Mouse (Mus musculus): Measurements from ENCODE around the gene Gm17662. TPM values are rescaled to one million over a fixed set of nuclear protein-coding genes. Genes with fewer than 3 reads are reported as not detected.

Gm17662 gene
- polyA plus RNA-seq (2011; ENCODE audit: insufficient read depth, insufficient read length, low read depth, missing spikeins): not detected in 2 replicates

DNA sequence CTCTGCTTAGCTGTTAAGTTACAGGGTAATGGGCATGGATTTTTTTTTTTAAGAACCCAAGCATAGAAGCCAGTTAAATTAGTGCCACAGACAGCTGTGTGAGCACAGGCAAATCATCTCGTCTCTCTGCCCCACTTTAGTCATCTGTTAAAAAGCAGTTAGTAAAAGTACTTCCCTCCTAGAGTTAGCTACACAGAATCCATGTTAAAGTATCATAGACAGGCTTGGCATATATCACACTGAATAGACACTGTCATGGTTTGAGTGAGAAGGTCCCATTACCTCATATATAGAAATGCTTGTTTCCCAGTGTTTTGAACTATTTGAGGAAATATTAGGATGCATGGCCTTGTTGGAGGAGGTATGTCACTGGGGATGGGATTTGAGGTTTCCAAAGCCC, at the start of gene Gm17662:
Gene Gm17662 (plus strand): TSS at position 301 of the 400 bp plus-strand sequence.
- Histone ChIP-seq H3K27me3 (ENCODE audit: control insufficient read depth, insufficient read depth, low read length, poor library complexity, severe bottlenecking) (no peaks in the 10 kb centered on the region), H3K4me3 (ENCODE audit: low read depth, low read length) (no peak within 1 kb of the TSS), H3K9ac (ENCODE audit: low read depth, poor library complexity, severe bottlenecking) (no peak within 1 kb of the TSS), H3K9me3 (replicated peaks; ENCODE audit: control insufficient read depth, insufficient read depth, low read length, poor library complexity, severe bottlenecking) (no peaks in the 10 kb centered on the region), H3K36me3 (ENCODE audit: control insufficient read depth, insufficient read depth, low read length, poor library complexity, severe bottlenecking) (no peaks in the 10 kb centered on the region), H3K27ac (ENCODE audit: insufficient read depth, low read length) (no peak within 1 kb of the TSS), H3K4me1 (ENCODE audit: control insufficient read depth, insufficient read depth, low read length) (no peaks in the 10 kb centered on the region)
- TF ChIP-seq CTCF (IDR thresholded peaks at IDR 0.05; ENCODE audit: low read depth, low read length) (no peak), EP300 (IDR thresholded peaks at IDR 0.05; ENCODE audit: insufficient read depth, low read depth, low read length) (no peak), POLR2A (IDR thresholded peaks at IDR 0.05; ENCODE audit: insufficient read depth, low read length) (no peak)

DNA sequence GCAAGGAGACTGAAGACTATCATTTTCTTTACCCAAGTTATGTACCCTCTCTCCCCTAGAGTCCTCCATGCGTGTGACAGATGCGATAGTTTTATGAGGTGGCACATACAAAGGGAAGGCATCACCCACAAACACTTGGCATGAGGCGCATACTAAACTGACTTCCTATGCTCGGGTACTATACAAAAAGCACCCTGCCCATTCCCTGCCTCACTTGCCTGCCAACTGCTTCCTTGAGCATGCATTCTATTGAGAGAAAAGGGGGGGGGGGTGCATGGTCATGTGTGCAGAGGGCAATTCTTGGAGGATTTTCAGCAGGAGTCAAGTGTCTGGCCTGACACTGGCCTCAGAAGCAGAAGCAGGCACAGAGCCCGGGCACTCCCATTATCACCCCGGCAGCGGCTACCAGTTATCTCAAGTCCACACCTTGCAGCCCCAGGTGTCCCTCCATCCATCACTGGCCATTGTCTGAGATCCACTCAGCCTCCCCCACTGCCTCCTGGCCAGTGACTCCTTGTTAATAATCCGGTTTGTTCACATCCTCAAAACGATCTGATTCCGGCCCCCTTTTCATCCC, 46.3 kb upstream of the Gm17662 start:
- Histone ChIP-seq H3K9me3 (replicated peaks; ENCODE audit: control insufficient read depth, insufficient read depth, low read length, poor library complexity, severe bottlenecking) (no peaks in the 10 kb centered on the region), H3K27ac (ENCODE audit: insufficient read depth, low read length) (no peak overlapping the region), H3K4me1 (ENCODE audit: control insufficient read depth, insufficient read depth, low read length) (no peaks in the 10 kb centered on the region), H3K9ac (ENCODE audit: low read depth, poor library complexity, severe bottlenecking) (no peak overlapping the region), H3K36me3 (ENCODE audit: control insufficient read depth, insufficient read depth, low read length, poor library complexity, severe bottlenecking) (no peaks in the 10 kb centered on the region), H3K27me3 (ENCODE audit: control insufficient read depth, insufficient read depth, low read length, poor library complexity, severe bottlenecking) (no peaks in the 10 kb centered on the region), H3K4me3 (ENCODE audit: low read depth, low read length) (no peak overlapping the region)
- no peak for TF ChIP-seq EP300 (IDR thresholded peaks at IDR 0.05; ENCODE audit: insufficient read depth, low read depth, low read length)

DNA sequence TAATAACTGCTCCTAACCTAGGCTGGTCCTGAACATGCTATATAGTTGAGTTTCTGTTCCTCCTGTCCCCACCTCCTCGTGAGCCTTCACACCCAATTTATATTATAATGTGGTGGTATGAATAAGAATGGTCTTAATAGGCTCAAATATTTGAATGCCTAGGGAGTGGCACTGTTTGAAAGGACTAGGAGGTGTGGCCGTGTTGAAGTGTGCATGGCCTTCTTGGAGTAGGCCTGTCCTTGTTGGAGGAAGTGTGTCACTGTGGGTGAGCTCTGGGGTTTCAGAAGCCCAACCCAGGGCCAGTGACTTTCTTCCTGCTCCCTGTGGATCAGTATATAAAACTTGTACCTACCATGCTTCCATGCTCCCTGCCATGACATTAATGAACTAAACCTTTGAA, 43.5 kb upstream of the Gm17662 start:
- Histone ChIP-seq H3K36me3 (ENCODE audit: control insufficient read depth, insufficient read depth, low read length, poor library complexity, severe bottlenecking) (no peaks in the 10 kb centered on the region), H3K9me3 (replicated peaks; ENCODE audit: control insufficient read depth, insufficient read depth, low read length, poor library complexity, severe bottlenecking) (no peaks in the 10 kb centered on the region; the same call in 1 of the 2 replicates), H3K4me3 (ENCODE audit: low read depth, low read length) (no peak overlapping the region), H3K27me3 (ENCODE audit: control insufficient read depth, insufficient read depth, low read length, poor library complexity, severe bottlenecking) (no peaks in the 10 kb centered on the region), H3K9ac (ENCODE audit: low read depth, poor library complexity, severe bottlenecking) (no peak overlapping the region), H3K4me1 (ENCODE audit: control insufficient read depth, insufficient read depth, low read length) (no peaks in the 10 kb centered on the region), H3K27ac (ENCODE audit: insufficient read depth, low read length) (no peak overlapping the region)
- TF ChIP-seq EP300 (IDR thresholded peaks at IDR 0.05; ENCODE audit: insufficient read depth, low read depth, low read length) (peak; percentile 59; the same call in 1 of the 2 replicates), POLR2A (IDR thresholded peaks at IDR 0.05; ENCODE audit: insufficient read depth, low read length) (no peak)

DNA sequence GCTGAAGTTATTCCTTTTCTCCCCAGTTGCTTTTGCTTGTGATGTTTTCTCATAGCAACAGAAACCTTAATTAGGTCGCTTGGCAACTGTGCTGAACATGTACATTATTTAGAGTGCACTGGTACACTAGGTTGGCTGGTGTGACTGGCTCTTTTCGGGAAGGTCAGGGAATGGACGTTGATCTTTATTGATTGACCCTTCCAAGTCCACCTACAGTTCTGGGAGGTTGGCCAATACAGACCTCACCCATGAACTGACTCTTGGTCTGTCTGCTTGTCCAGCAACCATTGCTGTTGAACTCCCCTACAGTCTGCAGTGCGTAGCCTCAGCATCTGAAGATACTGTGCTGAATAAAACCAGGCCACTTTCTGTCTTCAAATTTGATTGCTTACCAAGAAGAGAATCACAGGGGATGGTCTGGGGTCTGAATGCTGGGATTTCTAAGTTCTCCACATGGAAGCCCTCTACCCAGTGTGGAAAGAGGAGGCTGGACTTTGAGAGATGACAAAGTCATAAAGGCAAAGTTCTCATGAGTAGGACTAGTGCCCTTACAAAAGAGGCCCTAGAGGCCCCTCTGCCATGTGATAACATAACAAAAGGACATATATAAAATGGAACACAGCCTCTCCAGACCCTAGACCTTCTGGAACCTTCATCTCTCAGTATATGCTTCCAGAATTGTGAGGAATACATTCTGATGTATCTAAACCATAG, 40.5 kb upstream of the Gm17662 start:
- no peak overlapping the region for H3K27ac ChIP-seq (ENCODE audit: insufficient read depth, low read length)
- H3K27me3 ChIP-seq (ENCODE audit: control insufficient read depth, insufficient read depth, low read length, poor library complexity, severe bottlenecking): no peaks in the 10 kb centered on the region; the same call in 1 of the 2 replicates
- no peaks in the 10 kb centered on the region for H3K4me1 ChIP-seq (ENCODE audit: control insufficient read depth, insufficient read depth, low read length)
- no peaks in the 10 kb centered on the region; the same call in 1 of the 2 replicates for H3K9me3 ChIP-seq (replicated peaks; ENCODE audit: control insufficient read depth, insufficient read depth, low read length, poor library complexity, severe bottlenecking)
- no peak overlapping the region for H3K9ac ChIP-seq (ENCODE audit: low read depth, poor library complexity, severe bottlenecking)
- no peak for TF ChIP-seq POLR2A (IDR thresholded peaks at IDR 0.05; ENCODE audit: insufficient read depth, low read length)
- no peak for TF ChIP-seq EP300 (IDR thresholded peaks at IDR 0.05; ENCODE audit: insufficient read depth, low read depth, low read length)
- TF ChIP-seq CTCF (IDR thresholded peaks at IDR 0.05; ENCODE audit: low read depth, low read length): no peak
- no peaks in the 10 kb centered on the region for H3K36me3 ChIP-seq (ENCODE audit: control insufficient read depth, insufficient read depth, low read length, poor library complexity, severe bottlenecking)
- H3K4me3 ChIP-seq (ENCODE audit: low read depth, low read length): no peak overlapping the region

DNA sequence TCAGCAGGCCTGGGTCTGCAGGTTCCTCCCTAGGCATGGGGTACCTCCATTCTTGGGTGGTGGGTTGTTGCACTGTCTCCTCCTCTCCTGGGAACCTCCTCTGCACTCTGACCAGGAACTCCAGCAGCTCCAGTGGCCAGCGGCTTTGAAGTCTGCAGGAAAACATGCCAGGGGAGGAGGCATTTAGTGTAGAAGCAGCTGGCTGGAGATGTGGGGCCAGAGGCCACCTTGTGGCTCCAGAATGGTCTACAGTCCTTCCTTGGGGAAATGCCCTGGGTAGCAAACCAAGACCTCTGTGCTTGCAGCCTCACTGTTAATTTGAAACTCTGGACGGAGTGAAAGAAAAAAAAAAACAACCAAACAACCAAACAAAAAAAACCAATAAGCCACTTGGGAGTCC, 39.6 kb upstream of the Gm17662 start:
- no peaks in the 10 kb centered on the region for H3K4me1 ChIP-seq (ENCODE audit: control insufficient read depth, insufficient read depth, low read length)
- no peak overlapping the region for H3K27ac ChIP-seq (ENCODE audit: insufficient read depth, low read length)
- TF ChIP-seq CTCF (IDR thresholded peaks at IDR 0.05; ENCODE audit: low read depth, low read length) (no peak), EP300 (IDR thresholded peaks at IDR 0.05; ENCODE audit: insufficient read depth, low read depth, low read length) (no peak), POLR2A (IDR thresholded peaks at IDR 0.05; ENCODE audit: insufficient read depth, low read length) (no peak)
- H3K27me3 ChIP-seq (ENCODE audit: control insufficient read depth, insufficient read depth, low read length, poor library complexity, severe bottlenecking): no peaks in the 10 kb centered on the region; the same call in 1 of the 2 replicates
- H3K36me3 ChIP-seq (ENCODE audit: control insufficient read depth, insufficient read depth, low read length, poor library complexity, severe bottlenecking): no peaks in the 10 kb centered on the region
- H3K9me3 ChIP-seq (replicated peaks; ENCODE audit: control insufficient read depth, insufficient read depth, low read length, poor library complexity, severe bottlenecking): no peaks in the 10 kb centered on the region; the same call in 1 of the 2 replicates
- H3K9ac ChIP-seq (ENCODE audit: low read depth, poor library complexity, severe bottlenecking): no peak overlapping the region
- H3K4me3 ChIP-seq (ENCODE audit: low read depth, low read length): no peak overlapping the region

DNA sequence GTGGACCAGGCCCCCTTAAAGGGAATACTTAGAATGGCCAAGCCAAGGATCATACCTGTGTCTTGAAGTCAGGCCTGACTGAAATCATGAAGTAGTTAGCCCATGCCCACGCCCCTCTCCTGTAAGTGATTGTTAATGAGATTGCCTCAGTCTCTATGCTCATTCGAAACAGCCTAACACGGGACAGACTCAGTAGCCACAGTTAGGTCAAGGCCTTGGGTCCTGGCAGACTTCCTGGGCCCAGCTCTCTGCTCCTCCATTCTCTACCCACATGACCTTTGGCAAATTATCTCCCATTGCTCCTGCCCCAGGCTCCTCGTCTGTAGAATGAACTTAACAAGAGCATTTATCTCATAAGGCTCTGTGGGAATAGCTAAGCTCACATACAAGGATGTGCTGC, 38.1 kb upstream of the Gm17662 start:
- Histone ChIP-seq H3K27me3 (ENCODE audit: control insufficient read depth, insufficient read depth, low read length, poor library complexity, severe bottlenecking) (no peaks in the 10 kb centered on the region; the same call in 1 of the 2 replicates), H3K4me3 (ENCODE audit: low read depth, low read length) (no peak overlapping the region), H3K9ac (ENCODE audit: low read depth, poor library complexity, severe bottlenecking) (no peak overlapping the region), H3K27ac (ENCODE audit: insufficient read depth, low read length) (no peak overlapping the region), H3K4me1 (ENCODE audit: control insufficient read depth, insufficient read depth, low read length) (no peaks in the 10 kb centered on the region), H3K9me3 (replicated peaks; ENCODE audit: control insufficient read depth, insufficient read depth, low read length, poor library complexity, severe bottlenecking) (no peaks in the 10 kb centered on the region; the same call in 1 of the 2 replicates), H3K36me3 (ENCODE audit: control insufficient read depth, insufficient read depth, low read length, poor library complexity, severe bottlenecking) (no peaks in the 10 kb centered on the region)
- TF ChIP-seq EP300 (IDR thresholded peaks at IDR 0.05; ENCODE audit: insufficient read depth, low read depth, low read length): no peak
- TF ChIP-seq CTCF (IDR thresholded peaks at IDR 0.05; ENCODE audit: low read depth, low read length): no peak
- TF ChIP-seq POLR2A (IDR thresholded peaks at IDR 0.05; ENCODE audit: insufficient read depth, low read length): no peak
